Mouse (Mus musculus): ENCODE measurements around the gene Gramd1b.

Gramd1b gene

DNA sequence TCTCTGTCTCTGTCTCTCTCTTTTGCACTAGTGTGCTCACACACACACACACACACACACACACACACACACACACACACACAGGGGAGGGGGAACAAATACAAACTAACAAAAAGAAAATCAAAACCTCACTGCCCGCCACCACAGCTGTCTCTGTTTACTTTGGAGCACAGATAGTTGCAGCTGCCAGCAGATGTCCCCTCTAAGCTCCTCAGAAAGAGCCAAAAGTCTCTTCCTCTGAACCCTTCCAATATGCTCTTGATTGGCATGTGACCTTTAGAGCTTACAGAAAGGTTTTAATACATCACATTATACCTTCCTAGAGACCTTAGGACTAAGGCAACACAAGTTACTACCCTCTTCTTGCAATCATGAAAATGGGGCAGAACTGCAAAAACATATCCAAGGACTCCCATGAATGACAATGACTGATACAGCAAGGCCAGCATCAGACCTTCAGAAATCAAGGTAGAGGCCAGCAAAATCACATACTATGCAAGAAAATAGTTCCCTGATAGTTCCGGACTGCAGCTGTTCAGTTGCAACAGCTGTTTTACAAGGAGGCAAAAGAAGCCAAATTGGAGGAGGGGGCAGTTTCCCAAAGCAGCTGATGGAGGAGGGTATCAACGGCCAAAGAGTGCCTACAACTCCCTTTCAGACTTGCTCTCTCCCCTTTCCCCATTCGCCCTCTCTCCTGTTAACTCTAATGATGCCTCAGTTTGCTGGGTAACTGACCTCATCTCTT is 72.5 kb downstream of the Gramd1b start:
- in situ Hi-C loops (cut with MboI) = no loop called here

- in situ Hi-C loops (cut with MboI) = no loop called here
These were observed 73.7 kb downstream of the Gramd1b start for GRCm38 (mm10) chr9:40457448-40457847.

DNA sequence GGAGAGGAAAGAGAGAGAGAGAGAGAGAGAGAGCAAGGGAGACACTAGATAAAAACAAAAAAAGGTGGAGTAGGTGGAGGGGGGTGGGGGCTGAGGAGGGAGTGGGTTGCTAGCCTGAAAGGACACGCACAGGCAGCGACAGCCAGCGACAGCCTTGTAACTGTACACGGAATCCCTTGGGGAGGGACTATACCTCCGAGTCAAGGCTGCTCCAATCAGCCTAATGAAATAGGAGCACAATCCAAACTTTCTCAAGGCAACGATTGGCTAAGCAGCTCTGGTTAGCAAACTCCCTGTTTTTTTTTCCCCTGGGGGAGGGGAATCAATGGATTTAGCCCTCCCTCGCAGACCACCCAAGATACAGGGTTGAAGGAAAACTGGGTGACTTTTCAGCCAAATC is 75.0 kb downstream of the Gramd1b start:
- in situ Hi-C loops (cut with MboI) = no loop called here

- in situ Hi-C loops (cut with MboI) = no loop called here
These were observed 75.6 kb downstream of the Gramd1b start for GRCm38 (mm10) chr9:40455336-40456185.

- in situ Hi-C loops (cut with MboI) = no loop called here
These were observed 76.2 kb downstream of the Gramd1b start for GRCm38 (mm10) chr9:40455020-40455335.

DNA sequence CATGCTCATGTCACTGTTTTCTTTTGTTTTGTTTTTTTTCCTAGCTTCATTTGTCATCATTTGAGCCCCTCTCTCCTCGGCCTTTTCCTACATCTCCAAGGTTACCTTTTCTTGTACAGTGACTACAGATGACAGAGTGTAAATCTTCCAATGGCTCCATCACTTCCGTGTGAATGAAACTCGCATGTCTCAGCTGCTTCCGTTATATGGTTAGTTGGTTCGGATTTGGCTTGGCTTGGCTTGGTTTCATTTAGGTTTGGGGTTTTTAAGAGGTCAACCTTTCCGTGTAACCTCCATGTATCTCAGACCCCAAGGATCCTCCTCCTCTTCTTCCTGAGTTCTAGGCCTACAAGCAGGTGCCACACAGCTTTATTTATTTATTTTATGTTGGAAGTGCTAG is 77.3 kb downstream of the Gramd1b start:
- in situ Hi-C loops (cut with MboI) = no loop called here

- in situ Hi-C loops (cut with MboI) = no loop called here
These were observed 79.0 kb downstream of the Gramd1b start for GRCm38 (mm10) chr9:40452208-40452607.

DNA sequence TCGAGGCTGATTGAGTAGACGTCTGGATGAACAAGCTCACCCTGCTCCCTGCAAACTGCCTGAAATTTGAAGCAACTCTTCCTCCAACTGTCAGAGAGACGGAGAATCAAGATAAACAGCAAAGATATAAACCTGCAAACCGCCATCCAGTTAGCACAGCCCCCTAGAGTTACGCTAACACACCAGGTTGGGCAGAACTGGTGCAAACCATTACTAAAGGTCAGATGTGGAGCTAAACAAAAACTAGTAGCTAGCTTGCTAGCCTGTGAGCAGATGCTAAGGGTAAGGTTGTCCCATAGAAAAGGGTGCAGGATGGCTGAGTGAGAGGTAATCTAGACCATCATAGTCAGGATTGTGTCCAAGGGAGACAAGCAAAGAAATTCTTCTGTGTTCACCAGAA is 80.4 kb downstream of the Gramd1b start:
- in situ Hi-C loops (cut with MboI) = no loop called here

- in situ Hi-C loops (cut with MboI) = no loop called here
These were observed 80.8 kb downstream of the Gramd1b start for GRCm38 (mm10) chr9:40450417-40450714.

- in situ Hi-C loops (cut with MboI) = no loop called here
These were observed 81.4 kb downstream of the Gramd1b start for GRCm38 (mm10) chr9:40449610-40450416.

DNA sequence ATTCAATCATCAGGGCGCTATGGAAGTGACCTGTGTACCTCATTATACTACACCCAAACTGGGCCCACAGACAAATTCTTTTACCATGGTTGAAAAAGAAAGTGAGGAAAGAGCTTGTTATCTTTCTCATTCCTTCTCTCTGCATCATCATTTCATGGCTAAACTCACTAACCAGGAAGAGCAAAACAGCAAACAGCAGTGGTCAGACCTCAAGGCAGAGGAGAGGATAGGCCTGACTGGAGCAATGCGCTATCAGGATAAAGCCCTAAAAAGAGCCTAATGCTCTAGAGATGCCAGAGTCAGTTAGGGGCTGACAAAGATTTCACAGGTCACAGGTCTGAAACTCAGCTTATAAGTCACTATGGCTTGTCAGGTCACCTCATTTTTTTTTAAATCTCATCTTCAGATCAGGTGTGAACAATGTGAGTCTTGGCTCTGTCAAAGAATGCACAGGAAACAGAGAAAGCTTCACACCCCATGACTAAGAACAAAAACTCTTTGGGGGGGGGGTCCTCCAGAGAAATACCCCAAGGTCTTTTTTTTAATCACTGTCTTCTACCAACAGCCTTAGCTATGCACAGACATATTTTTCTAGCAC is 82.4 kb downstream of the Gramd1b start:
- in situ Hi-C loops (cut with MboI) = no loop called here

- in situ Hi-C loops (cut with MboI) = no loop called here
These were observed 83.9 kb downstream of the Gramd1b start for GRCm38 (mm10) chr9:40447265-40447664.

GRCm38 (mm10) chr9:40444961-40445360 is 86.2 kb downstream of the Gramd1b start:
- in situ Hi-C loops (cut with MboI) = no loop called here

- in situ Hi-C loops (cut with MboI) = no loop called here
These were observed 88.4 kb downstream of the Gramd1b start for GRCm38 (mm10) chr9:40442784-40443183.

- in situ Hi-C loops (cut with MboI) = no loop called here
These were observed 91.1 kb downstream of the Gramd1b start for GRCm38 (mm10) chr9:40439973-40440687.

- in situ Hi-C loops (cut with MboI) = no loop called here
These were observed 92.3 kb downstream of the Gramd1b start for GRCm38 (mm10) chr9:40438731-40439526.

GRCm38 (mm10) chr9:40437891-40438290 is 93.3 kb downstream of the Gramd1b start:
- in situ Hi-C loops (cut with MboI) = no loop called here

DNA sequence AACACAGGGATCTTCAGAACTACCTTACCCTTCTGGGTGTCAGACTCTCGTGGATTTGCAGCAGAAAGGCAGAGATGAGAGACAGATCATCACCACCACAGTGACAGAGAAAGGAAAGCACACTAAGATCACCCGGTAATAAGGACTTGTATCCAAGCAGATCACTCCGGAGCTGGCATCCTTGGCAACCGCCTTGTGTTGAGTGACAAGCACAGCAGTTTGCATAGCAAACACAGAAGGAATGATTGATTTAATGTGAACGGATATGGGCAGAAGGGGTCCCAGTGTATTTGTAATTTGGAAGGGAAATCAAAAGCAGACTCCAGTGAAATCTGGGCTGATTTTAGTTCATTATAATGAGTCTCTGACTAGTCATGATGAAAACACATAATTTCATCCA is 97.9 kb downstream of the Gramd1b start:
- in situ Hi-C loops (cut with MboI) = no loop called here

GRCm38 (mm10) chr9:40430969-40431368 is 100.2 kb downstream of the Gramd1b start:
- in situ Hi-C loops (cut with MboI) = no loop called here

GRCm38 (mm10) chr9:40427663-40428062 is 103.5 kb downstream of the Gramd1b start:
- in situ Hi-C loops (cut with MboI) = no loop called here
